Mouse (Mus musculus): ENCODE measurements around the gene Rhoj.

- TF ChIP-seq CTCF (IDR thresholded peaks at IDR 0.05; ENCODE audit: control insufficient read depth, insufficient read depth, insufficient read length): no peak
- no peak for TF ChIP-seq MAX (IDR thresholded peaks at IDR 0.05)
Measured at GRCm38 (mm10) chr12:75388521-75388920, 80.4 kb downstream of the Rhoj start.
